Mouse (Mus musculus) thymus, adult 2 months (tissue): Measurements from ENCODE around the gene Pcyt1a.

Experiments
- CTCF ChIP-seq: fragments of 200-500 bp; IDR thresholded peaks from 2 replicates; pipeline ENCODE4 v1.5.1; 2012; ENCODE audit warnings: mild to moderate bottlenecking, control low read depth, low read length, moderate library complexity, borderline replicate concordance; ENCODE audit not compliant: control insufficient read depth, poor library complexity, insufficient read depth; ENCODE audit errors: extremely low read depth
- POLR2A ChIP-seq: fragments of 200-500 bp; IDR thresholded peaks from 2 replicates; pipeline ENCODE4 v1.6.1; 2012; ENCODE audit warnings: mild to moderate bottlenecking, low read length, control low read depth, moderate library complexity; ENCODE audit not compliant: control insufficient read depth, poor library complexity, insufficient read depth; ENCODE audit errors: extremely low read depth

GRCm38 (mm10) chr16:32517785-32518481 lies 87.2 kb downstream of the Pcyt1a start:
- TF ChIP-seq CTCF: no peak
- TF ChIP-seq POLR2A: no peak
